Mouse (Mus musculus) kidney, embryonic 15.5 days (tissue): ENCODE measurements around the gene Lbr. TPM values are rescaled to one million over a fixed set of nuclear protein-coding genes. Genes with fewer than 3 reads are reported as not detected.

Experiments
- ATAC-seq: fragments of 200-750 bp; cut with Nextera tagmentation; replicated peaks from 2 replicates; pipeline ENCODE4 v1.8.0; 2017; ENCODE audit warnings: moderate TSS enrichment; ENCODE audit not compliant: low FRiP score
- H3K27ac ChIP-seq: fragments of 300-500 bp; sonication (generic); 2 replicates; pipeline ENCODE4 v1.5.1; 2015; ENCODE audit warnings: mild to moderate bottlenecking, inconsistent platforms
- H3K27me3 ChIP-seq: fragments of 300-500 bp; sonication (generic); 2 replicates; pipeline ENCODE4 v1.6.1; 2015; ENCODE audit warnings: inconsistent platforms
- H3K36me3 ChIP-seq: fragments of 300-500 bp; sonication (generic); 2 replicates; pipeline ENCODE4 v1.6.1; 2015; ENCODE audit warnings: inconsistent platforms
- H3K4me1 ChIP-seq: fragments of 300-500 bp; sonication (generic); 2 replicates; pipeline ENCODE4 v1.6.1; 2015; ENCODE audit warnings: inconsistent platforms
- H3K4me2 ChIP-seq: fragments of 300-500 bp; sonication (generic); 2 replicates; pipeline ENCODE4 v1.6.1; 2015; ENCODE audit warnings: moderate library complexity, mild to moderate bottlenecking, inconsistent platforms
- H3K4me3 ChIP-seq: fragments of 300-500 bp; sonication (generic); replicated peaks from 2 replicates; pipeline ENCODE4 v1.5.1; 2015; ENCODE audit warnings: mild to moderate bottlenecking, inconsistent platforms
- H3K9ac ChIP-seq: fragments of 300-500 bp; sonication (generic); 2 replicates; pipeline ENCODE4 v1.6.1; 2015; ENCODE audit warnings: mild to moderate bottlenecking, inconsistent platforms
- H3K9me3 ChIP-seq: fragments of 300-500 bp; sonication (generic); replicated peaks from 2 replicates; pipeline ENCODE4 v1.6.1; 2016; ENCODE audit warnings: inconsistent platforms
- WGBS: fragments of 180-500 bp; shearing (Covaris S2); methylation state at CpG from one replicate; pipeline ENCODE4 v1.1.7; 2015; ENCODE audit warnings: mixed read lengths; 5-methylcytosine and 5-hydroxymethylcytosine counted together
- polyA plus RNA-seq: library from polyadenylated mRNA; unstranded; fragments of >200 nt; fragmentation: Nextera tagmentation; extraction: Ambion mirVana; gene quantifications from 2 replicates; pipeline ENCODE4 v1.2.1, GENCODE M21; 2015

The Lbr gene
- polyA plus RNA-seq, 1 experiment from 2014 or later: 112 TPM

DNA sequence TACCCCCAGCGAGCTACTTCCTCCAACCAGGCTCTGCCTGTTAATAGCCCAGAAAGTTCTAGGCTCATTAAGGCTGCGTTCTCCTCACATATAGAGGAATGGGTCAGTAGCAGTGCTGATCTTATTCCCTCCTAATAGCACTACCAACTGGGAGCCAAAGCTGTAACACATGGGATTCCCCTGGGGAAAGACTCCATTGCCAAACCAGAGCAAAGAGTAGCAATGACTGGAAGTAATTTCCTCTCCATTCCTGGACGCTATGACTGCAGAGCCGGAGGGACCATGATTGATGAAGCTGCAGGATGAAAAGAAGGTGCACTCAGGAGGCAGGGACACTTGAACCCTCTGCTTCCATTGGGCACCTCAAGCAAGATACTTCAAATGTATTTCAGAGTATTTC is 7.6 kb upstream of the Lbr start:
- Histone ChIP-seq H3K4me2 (no peak overlapping the region), H3K4me3 (no peak overlapping the region), H3K36me3 (no peaks in the 10 kb centered on the region), H3K9ac (no peak overlapping the region), H3K9me3 (no peaks in the 10 kb centered on the region), H3K27ac (no peak overlapping the region), H3K4me1 (peaks cover 11% of the 10 kb centered on the region), H3K27me3 (0 out of 2 replicates have a peak, but pooled peaks cover 3% of the 10 kb centered on the region)
- ATAC-seq: no peak
- 74% methylated on average over 4 of the region's 4 CpGs for WGBS

DNA sequence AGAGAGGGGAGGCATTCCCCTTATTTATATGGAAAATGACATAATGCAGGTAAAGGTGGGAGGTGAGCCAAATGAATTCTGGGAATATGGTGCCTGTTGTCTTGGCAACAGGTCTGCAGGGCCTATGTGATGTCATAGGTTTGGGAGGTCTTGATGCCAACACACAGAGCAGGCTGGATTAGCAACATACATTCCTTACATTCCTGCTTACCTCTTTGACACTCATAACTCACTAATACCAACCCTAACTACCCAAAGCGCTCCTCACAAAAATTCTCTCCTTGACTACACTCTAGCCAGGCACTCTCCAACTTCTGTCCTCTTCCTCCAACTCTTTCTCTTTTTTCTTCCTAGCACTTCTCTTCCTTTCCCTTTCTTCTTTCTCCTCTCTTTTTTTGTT is 5.4 kb upstream of the Lbr start:
- Histone ChIP-seq H3K4me3 (no peak overlapping the region), H3K9ac (no peak overlapping the region), H3K27ac (no peak overlapping the region), H3K27me3 (0 out of 2 replicates have a peak, but pooled peaks cover 3% of the 10 kb centered on the region), H3K4me2 (no peak overlapping the region), H3K36me3 (no peaks in the 10 kb centered on the region), H3K9me3 (no peaks in the 10 kb centered on the region), H3K4me1 (peaks cover 9% of the 10 kb centered on the region)
- WGBS: 79% methylated on average over 1 of the region's 1 CpGs
- ATAC-seq: no peak

DNA sequence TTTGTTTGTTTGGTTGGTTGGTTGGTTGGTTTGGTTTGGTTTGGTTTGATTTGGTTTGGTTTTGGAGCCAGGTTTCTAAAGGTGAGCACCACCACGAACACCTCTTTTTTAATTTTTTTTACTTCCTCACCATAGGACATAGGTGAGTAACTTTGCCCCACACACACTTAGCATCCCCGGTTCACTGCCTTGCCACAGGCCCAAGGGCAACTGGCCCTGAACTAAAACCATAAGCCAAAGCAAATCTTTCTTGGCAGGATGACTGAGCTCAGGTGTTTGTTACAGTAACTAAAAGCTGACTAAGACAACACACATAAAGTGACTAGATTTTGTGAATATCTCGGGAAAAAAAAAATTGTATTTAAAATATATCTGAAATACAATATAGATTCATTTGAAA is 4.5 kb upstream of the Lbr start:
- H3K4me3 ChIP-seq: no peak overlapping the region
- WGBS: 75% methylated on average over 3 of the region's 3 CpGs
- no peak overlapping the region for H3K27ac ChIP-seq
- ATAC-seq: no peak
- peaks cover 8% of the 10 kb centered on the region for H3K4me1 ChIP-seq
- H3K9me3 ChIP-seq: no peaks in the 10 kb centered on the region
- no peaks in the 10 kb centered on the region for H3K36me3 ChIP-seq
- H3K9ac ChIP-seq: no peak overlapping the region
- no peak overlapping the region for H3K4me2 ChIP-seq
- 0 out of 2 replicates have a peak, but pooled peaks cover 3% of the 10 kb centered on the region for H3K27me3 ChIP-seq

DNA sequence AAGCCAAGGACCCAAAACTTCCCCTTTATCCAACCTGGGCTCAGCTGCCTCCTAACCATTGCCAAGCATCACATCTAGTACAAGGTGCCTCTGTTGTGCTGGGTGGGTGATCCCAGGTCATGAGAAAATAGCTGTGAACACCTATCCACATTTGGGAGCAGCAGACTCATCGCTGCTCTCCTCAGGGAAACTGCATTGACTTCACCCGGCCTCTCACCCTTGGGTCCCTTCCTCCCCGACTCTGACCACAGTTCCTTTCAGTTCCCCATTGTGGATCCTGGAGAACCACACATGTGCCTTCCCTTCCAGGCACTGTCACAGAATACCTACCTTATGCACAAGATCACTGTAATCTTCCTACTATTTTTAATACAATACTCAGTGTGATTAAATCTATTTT is 2.9 kb upstream of the Lbr start:
- 86% methylated on average over 3 of the region's 3 CpGs for WGBS

DNA sequence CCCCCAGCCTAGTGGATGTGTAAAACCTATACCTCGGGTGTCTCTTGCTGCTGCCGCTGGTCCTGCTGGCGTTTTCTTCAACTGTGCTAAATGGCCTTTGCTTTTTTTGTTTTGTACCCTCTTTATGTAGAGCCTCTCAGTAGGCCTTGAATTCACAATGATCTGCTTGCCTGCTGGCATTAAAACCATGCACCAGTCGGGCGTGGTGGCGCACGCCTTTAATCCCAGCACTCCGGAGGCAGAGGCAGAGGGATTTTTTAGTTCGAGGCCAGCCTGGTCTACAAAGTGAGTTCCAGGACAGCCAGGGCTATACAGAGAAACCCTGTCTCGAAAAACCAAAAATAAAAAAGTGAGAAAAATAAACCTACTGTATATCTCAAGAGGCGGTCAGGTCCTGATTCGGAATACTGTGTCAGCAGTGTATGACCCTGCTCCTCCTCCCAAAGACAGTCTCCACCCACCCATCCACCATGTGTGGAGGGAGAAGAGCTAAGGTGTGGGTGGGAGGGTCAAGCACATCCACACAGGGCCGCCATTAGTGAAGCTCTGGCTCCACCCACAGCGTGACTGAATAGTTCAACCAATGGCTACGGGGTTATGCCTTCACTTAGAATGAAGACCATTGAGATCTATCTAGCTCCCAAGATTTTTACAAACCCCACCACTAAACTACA is 2.2 kb upstream of the Lbr start:
- 85% methylated on average over 15 of the region's 15 CpGs for WGBS

More for the DNA sequence above, 2.9 kb upstream of the Lbr start:
- H3K27ac ChIP-seq: no peak overlapping the region
- H3K36me3 ChIP-seq: no peaks in the 10 kb centered on the region
- no peaks in the 10 kb centered on the region for H3K27me3 ChIP-seq
- no peak overlapping the region for H3K4me2 ChIP-seq
- H3K4me1 ChIP-seq: peaks cover 16% of the 10 kb centered on the region
- H3K9me3 ChIP-seq: no peaks in the 10 kb centered on the region
- ATAC-seq: no peak
- no peak overlapping the region for H3K4me3 ChIP-seq
- H3K9ac ChIP-seq: no peak overlapping the region

DNA sequence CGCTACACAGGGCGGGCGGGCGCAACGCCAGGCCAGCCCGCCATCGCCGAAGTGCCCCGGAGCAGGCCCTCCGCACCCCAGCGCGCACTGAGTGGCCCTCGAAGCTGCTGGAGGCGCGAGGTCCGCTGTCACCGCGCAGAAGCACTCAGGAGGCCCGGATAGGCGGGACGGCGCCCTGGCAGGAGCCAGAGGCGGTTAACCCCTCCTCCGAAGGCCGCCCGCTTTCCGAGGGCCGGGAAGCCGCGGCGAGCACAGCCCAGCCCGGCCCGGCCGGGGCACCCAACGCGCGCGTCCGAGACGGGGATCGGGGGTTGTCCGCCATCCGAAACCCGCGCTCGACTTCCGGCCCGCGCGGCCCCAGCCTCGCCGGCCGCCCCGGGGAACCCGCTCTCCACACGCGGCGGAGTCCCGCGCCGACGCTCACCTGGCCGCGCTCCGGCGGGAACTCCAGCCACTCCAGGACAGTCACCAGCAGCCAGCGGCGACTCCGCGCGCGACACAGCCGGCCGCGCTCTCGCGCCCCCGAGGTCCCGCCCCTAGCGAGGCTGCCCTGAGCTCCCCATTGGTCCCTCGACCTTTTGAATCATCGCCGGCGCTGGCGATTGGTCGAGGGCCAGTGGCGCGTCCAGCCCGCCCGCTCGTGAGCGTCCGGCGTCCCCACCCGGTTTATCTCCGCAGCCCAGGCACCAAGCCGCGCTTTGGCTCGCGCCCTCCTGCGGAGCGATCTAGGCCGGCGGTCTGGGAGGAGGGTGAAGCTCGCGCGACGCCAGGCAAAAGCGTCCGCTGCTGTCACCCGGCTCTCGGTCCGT is 778 bp downstream of the Lbr start:
- WGBS: under 1% methylated on average over 104 of the region's 113 CpGs
- Histone ChIP-seq H3K27me3 (no peaks in the 10 kb centered on the region), H3K4me1 (peaks cover 36% of the 10 kb centered on the region), H3K27ac (peak overlapping the region; percentile 97), H3K4me2 (peak overlapping the region; percentile 88), H3K9ac (peak overlapping the region; percentile 74), H3K36me3 (peaks cover 7% of the 10 kb centered on the region), H3K4me3 (peak overlapping the region; percentile 80), H3K9me3 (no peaks in the 10 kb centered on the region)
- peak; percentile 99 for ATAC-seq

More for the DNA sequence above, 2.2 kb upstream of the Lbr start:
- no peak for ATAC-seq
- Histone ChIP-seq H3K4me2 (no peak overlapping the region), H3K4me3 (no peak overlapping the region), H3K9me3 (no peaks in the 10 kb centered on the region), H3K27me3 (no peaks in the 10 kb centered on the region), H3K9ac (no peak overlapping the region), H3K36me3 (no peaks in the 10 kb centered on the region), H3K27ac (no peak overlapping the region), H3K4me1 (peaks cover 23% of the 10 kb centered on the region)

DNA sequence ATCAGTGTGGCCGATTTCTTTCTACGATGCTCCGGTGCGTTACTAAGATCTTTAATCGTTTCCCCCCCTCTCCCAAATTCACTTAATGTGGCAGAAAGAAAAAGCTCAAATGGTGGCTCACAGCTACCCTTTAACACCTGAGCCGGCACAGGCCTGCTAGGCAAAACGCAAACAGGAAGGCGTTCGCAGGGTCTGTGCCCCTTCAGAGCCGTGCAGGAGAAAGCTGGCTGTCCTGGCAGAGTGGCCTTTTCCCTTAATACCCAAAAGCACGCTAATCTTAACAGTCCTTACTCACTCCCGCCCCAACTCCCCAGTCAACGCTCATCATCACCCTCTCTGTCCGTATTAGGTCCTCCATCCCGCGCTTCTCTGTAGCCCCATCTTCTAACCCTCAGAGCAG is 1.4 kb downstream of the Lbr start:
- under 1% methylated on average over 16 of the region's 16 CpGs for WGBS
- Histone ChIP-seq H3K9me3 (no peaks in the 10 kb centered on the region), H3K4me2 (peak overlapping the region; percentile 88), H3K4me3 (peak overlapping the region; percentile 80), H3K36me3 (peaks cover 14% of the 10 kb centered on the region), H3K9ac (peak overlapping the region; percentile 74), H3K27me3 (no peaks in the 10 kb centered on the region), H3K27ac (peak overlapping the region; percentile 97), H3K4me1 (peaks cover 36% of the 10 kb centered on the region)
- ATAC-seq: no peak

DNA sequence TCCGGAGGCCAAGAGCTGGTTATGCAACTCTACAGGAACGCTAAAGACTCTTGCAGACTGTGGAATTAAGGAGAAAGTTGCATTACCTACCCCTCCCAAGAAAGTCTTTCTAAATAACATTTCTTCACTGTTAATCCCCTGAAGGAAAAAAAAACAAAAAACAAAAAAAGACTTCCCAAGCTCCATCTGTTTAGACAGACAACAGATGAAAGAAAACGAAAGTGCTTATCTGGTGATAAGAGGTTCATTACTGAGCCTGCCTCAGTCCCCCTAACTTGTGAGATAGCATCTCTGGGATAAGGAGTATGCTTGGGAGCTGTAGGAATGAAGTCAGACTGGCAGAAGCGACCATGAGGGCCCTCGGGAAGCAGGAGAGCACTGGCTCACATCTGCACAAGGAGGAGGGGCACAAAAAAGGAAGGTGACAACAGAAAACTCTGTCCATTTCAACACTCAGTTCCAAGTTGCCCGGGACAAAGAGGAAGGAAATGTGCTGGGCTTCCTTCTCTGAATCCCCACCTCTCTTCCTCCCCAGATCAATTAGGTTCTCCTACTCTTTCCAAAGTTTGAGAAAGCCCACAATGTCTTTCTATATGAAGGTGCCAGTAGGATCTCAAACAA is 3.0 kb downstream of the Lbr start:
- WGBS: 38% methylated on average over 6 of the region's 6 CpGs

DNA sequence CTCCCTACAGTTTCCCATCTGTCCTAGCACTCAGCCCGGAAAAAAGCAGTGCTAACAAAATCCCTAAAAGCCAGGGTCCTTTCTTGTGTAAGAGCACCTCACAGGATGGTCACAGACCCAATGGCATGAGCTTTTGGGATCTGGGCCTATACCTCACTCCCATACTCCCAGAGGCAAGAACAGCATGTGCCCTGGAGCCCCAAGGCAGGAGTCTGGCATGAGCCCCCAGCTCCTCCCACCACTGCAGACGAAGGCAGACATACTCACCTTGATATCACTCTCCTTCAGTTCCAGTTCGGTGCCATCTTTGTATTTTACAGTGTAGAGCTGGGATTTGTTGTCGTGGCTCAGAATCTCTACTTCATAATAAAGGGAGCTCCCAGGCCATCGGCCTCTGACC is 4.7 kb downstream of the Lbr start:
- 87% methylated on average over 5 of the region's 5 CpGs for WGBS

More for the DNA sequence above, 3.0 kb downstream of the Lbr start:
- H3K9me3 ChIP-seq: no peaks in the 10 kb centered on the region
- peak overlapping the region; percentile 88 for H3K4me2 ChIP-seq
- peaks cover 29% of the 10 kb centered on the region for H3K36me3 ChIP-seq
- H3K4me3 ChIP-seq: peak overlapping the region; percentile 24
- H3K27ac ChIP-seq: no peak overlapping the region
- H3K27me3 ChIP-seq: no peaks in the 10 kb centered on the region
- 0 out of 2 replicates have a peak overlapping the region, but pooled peaks have one; percentile 10 for H3K9ac ChIP-seq
- H3K4me1 ChIP-seq: peaks cover 36% of the 10 kb centered on the region
- no peak for ATAC-seq

DNA sequence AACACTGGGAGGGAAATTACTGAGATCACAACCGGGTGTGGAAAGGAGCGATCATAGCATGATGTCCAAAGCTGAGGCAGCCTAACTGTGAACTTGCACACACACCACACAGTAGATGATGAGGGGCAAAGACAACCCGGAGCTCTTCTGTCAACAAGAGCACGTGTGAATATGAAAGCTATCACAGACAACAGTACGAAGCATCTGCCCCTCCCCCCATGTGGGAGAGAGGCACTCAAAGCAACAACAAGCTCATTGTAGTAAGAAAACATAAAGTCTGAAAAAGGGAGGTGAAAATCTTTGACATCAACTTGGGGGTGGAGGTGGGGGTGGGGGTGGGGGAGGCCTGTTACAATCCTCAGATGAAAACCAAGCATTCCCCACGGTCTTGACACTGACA is 9.7 kb downstream of the Lbr start:
- H3K4me3 ChIP-seq: no peak overlapping the region
- no peak for ATAC-seq
- H3K36me3 ChIP-seq: peaks cover 94% of the 10 kb centered on the region
- no peak overlapping the region for H3K27ac ChIP-seq
- H3K9ac ChIP-seq: no peak overlapping the region
- H3K27me3 ChIP-seq: no peaks in the 10 kb centered on the region
- no peak overlapping the region for H3K4me2 ChIP-seq
- WGBS: 77% methylated on average over 6 of the region's 6 CpGs
- no peaks in the 10 kb centered on the region for H3K9me3 ChIP-seq
- peaks cover 3% of the 10 kb centered on the region; the same call in 1 of the 2 replicates for H3K4me1 ChIP-seq

More for the DNA sequence above, 4.7 kb downstream of the Lbr start:
- H3K9ac ChIP-seq: no peak overlapping the region
- H3K27me3 ChIP-seq: no peaks in the 10 kb centered on the region
- no peak overlapping the region for H3K4me2 ChIP-seq
- ATAC-seq: no peak
- H3K27ac ChIP-seq: no peak overlapping the region
- H3K36me3 ChIP-seq: peaks cover 46% of the 10 kb centered on the region
- no peaks in the 10 kb centered on the region for H3K9me3 ChIP-seq
- H3K4me1 ChIP-seq: peaks cover 32% of the 10 kb centered on the region
- H3K4me3 ChIP-seq: no peak overlapping the region

DNA sequence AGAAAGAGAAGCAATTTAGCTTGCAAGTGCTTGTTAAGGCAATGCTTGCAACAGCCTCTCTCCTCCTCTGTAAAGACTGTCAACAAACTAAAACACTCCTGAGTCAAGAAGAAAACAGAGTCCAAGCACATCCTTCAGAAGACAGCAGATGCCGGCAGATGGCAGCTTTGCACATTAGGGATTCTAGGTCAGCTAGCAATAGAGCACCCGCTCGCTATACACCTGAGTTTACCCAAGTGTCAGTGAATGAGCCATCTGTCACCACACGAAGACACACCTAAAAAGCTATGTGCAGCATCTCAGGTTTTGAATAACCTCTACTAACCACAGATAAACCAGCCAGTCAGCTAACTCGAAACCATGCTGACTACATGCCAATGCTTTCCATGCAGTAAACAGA is 10.1 kb downstream of the Lbr start:
- H3K4me1 ChIP-seq: no peaks in the 10 kb centered on the region
- ATAC-seq: no peak
- H3K4me3 ChIP-seq: no peak overlapping the region
- 92% methylated on average over 5 of the region's 5 CpGs for WGBS
- H3K27me3 ChIP-seq: no peaks in the 10 kb centered on the region
- peaks cover 95% of the 10 kb centered on the region for H3K36me3 ChIP-seq
- no peaks in the 10 kb centered on the region for H3K9me3 ChIP-seq
- H3K9ac ChIP-seq: no peak overlapping the region
- H3K27ac ChIP-seq: no peak overlapping the region
- H3K4me2 ChIP-seq: no peak overlapping the region

DNA sequence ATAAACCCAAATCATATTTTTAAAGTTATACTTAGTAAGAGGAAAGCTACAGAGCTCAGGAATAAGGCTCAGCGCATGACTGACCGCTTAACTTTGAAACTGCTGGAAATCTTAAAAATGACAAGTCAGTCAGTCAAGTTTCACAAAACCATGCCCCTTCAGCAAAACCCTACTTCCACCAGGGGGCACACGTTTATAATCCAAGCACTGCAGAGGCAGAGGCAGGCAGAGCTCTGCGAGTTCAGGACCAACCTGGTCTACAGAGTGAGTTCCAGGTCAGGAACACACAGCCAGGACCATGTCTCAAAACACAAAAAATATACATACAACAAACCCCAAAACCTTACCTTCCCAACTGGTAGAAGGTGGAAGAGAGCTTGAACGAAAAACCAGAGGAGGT is 14.5 kb downstream of the Lbr start:
- H3K4me3 ChIP-seq: no peak overlapping the region
- H3K4me2 ChIP-seq: no peak overlapping the region
- WGBS: 90% methylated on average over 5 of the region's 5 CpGs
- H3K9ac ChIP-seq: no peak overlapping the region
- H3K27ac ChIP-seq: no peak overlapping the region
- no peak for ATAC-seq
- H3K27me3 ChIP-seq: no peaks in the 10 kb centered on the region
- no peaks in the 10 kb centered on the region for H3K4me1 ChIP-seq
- H3K36me3 ChIP-seq: peaks cover 99% of the 10 kb centered on the region
- no peaks in the 10 kb centered on the region for H3K9me3 ChIP-seq
